Mouse (Mus musculus): ENCODE results near the gene Atp8a1. TPM values are rescaled to one million over a fixed set of nuclear protein-coding genes. Genes with fewer than 3 reads are reported as not detected.

The Atp8a1 gene
- polyA plus RNA-seq, 1 experiment from 2014 or later, result 26.9 TPM

DNA sequence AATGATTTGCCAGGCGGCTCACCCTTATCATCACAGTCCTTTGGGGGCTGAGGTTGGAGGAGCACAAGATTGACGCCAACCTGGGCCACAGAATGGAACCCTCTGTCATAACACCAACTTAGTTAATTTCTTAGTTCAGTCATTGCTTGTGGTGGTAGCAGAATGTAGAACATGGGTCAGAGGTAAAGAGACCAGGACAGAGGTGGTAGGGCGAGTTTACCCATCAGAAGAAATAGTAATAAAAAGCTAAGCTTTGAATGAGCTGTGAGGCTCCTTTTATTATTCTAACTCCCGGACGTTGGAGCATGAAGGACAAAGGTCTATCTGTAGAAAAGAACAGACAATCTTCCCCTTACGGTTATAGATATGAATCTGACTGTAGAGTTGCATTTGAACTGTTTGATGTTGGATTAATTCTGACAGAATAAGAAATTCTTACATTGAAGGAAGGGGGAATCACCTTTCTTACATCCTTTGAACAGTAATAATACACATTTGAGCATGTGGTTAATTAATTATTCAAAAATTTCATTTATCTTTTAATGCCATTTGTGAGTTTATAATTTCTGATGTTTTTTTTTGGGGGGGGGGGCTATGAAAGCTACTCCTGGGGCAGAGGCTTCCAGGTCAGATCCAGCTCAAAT is 7.9 kb upstream of the Atp8a1 start:
- Histone ChIP-seq H3K9ac (ENCODE audit: low read length) (no peak overlapping the region), H3K4me1 (ENCODE audit: control insufficient read depth, insufficient read depth, low read length) (no peaks in the 10 kb centered on the region), H3K9me3 (ENCODE audit: control insufficient read depth, low read length) (no peaks in the 10 kb centered on the region), H3K4me2 (ENCODE audit: low read depth) (no peak overlapping the region), H3K27ac (ENCODE audit: low read depth, low read length) (no peak overlapping the region), H3K36me3 (ENCODE audit: control insufficient read depth, insufficient read depth, low read length) (no peaks in the 10 kb centered on the region), H3K4me3 (ENCODE audit: low read depth, low read length) (no peak overlapping the region), H3K27me3 (ENCODE audit: control insufficient read depth, insufficient read depth, low read length) (no peaks in the 10 kb centered on the region)
- DNase-seq (ENCODE audit: low spot score), result no peak
- 84% methylated on average over 6 of the region's 6 CpGs for WGBS
- ATAC-seq (ENCODE audit: insufficient read depth, low FRiP score, low TSS enrichment), result no peak

DNA sequence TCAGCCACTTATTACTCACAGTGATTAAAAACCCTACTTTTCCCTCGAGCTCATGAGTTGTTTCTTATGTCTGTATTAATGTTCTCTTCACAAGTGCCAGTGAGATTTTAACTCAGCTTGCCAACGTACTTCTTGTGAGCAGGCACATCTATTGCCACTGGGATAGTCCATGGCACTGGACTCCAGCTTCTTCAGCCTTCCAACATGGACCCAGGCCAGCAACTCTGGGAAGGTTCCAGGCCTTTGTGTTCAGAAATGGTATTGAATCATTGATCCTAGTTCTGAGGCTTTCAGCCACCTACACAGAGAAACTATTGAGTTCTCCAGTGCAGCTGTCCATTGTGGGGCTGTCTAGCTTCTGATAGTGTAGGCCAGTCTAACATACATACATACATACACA is 5.6 kb upstream of the Atp8a1 start:
- ATAC-seq (ENCODE audit: insufficient read depth, low FRiP score, low TSS enrichment), result no peak
- 80% methylated on average over 2 of the region's 2 CpGs for WGBS
- no peaks in the 10 kb centered on the region for H3K9me3 ChIP-seq (ENCODE audit: control insufficient read depth, low read length)
- H3K36me3 ChIP-seq (ENCODE audit: control insufficient read depth, insufficient read depth, low read length), result no peaks in the 10 kb centered on the region
- no peaks in the 10 kb centered on the region for H3K4me1 ChIP-seq (ENCODE audit: control insufficient read depth, insufficient read depth, low read length)
- H3K9ac ChIP-seq (ENCODE audit: low read length), result no peak overlapping the region
- H3K27ac ChIP-seq (ENCODE audit: low read depth, low read length), result no peak overlapping the region
- no peak overlapping the region for H3K4me2 ChIP-seq (ENCODE audit: low read depth)
- no peak for DNase-seq (ENCODE audit: low spot score)
- no peaks in the 10 kb centered on the region for H3K27me3 ChIP-seq (ENCODE audit: control insufficient read depth, insufficient read depth, low read length)
- H3K4me3 ChIP-seq (ENCODE audit: low read depth, low read length), result no peak overlapping the region

GRCm38 (mm10) chr5:67849411-67849810 is 2.2 kb upstream of the Atp8a1 start:
- 78% methylated on average over 4 of the region's 4 CpGs for WGBS
- no peak for ATAC-seq (ENCODE audit: insufficient read depth, low FRiP score, low TSS enrichment)
- Histone ChIP-seq H3K9me3 (ENCODE audit: control insufficient read depth, low read length) (no peaks in the 10 kb centered on the region), H3K27ac (ENCODE audit: low read depth, low read length) (no peak overlapping the region), H3K4me1 (ENCODE audit: control insufficient read depth, insufficient read depth, low read length) (0 out of 2 replicates have a peak, but pooled peaks cover 2% of the 10 kb centered on the region), H3K4me3 (ENCODE audit: low read depth, low read length) (no peak overlapping the region), H3K9ac (ENCODE audit: low read length) (no peak overlapping the region), H3K4me2 (ENCODE audit: low read depth) (no peak overlapping the region), H3K36me3 (ENCODE audit: control insufficient read depth, insufficient read depth, low read length) (no peaks in the 10 kb centered on the region), H3K27me3 (ENCODE audit: control insufficient read depth, insufficient read depth, low read length) (no peaks in the 10 kb centered on the region)
- DNase-seq (ENCODE audit: low spot score), result no peak

GRCm38 (mm10) chr5:67848511-67849014 is 1.3 kb upstream of the Atp8a1 start:
- ATAC-seq (ENCODE audit: insufficient read depth, low FRiP score, low TSS enrichment), result no peak
- H3K4me3 ChIP-seq (ENCODE audit: low read depth, low read length), result no peak overlapping the region
- H3K9me3 ChIP-seq (ENCODE audit: control insufficient read depth, low read length), result no peaks in the 10 kb centered on the region
- no peak overlapping the region for H3K27ac ChIP-seq (ENCODE audit: low read depth, low read length)
- 0 out of 2 replicates have a peak, but pooled peaks cover 2% of the 10 kb centered on the region for H3K4me1 ChIP-seq (ENCODE audit: control insufficient read depth, insufficient read depth, low read length)
- no peaks in the 10 kb centered on the region for H3K36me3 ChIP-seq (ENCODE audit: control insufficient read depth, insufficient read depth, low read length)
- no peak for DNase-seq (ENCODE audit: low spot score)
- no peak overlapping the region; the same call in 1 of the 2 replicates for H3K9ac ChIP-seq (ENCODE audit: low read length)
- no peaks in the 10 kb centered on the region for H3K27me3 ChIP-seq (ENCODE audit: control insufficient read depth, insufficient read depth, low read length)
- 67% methylated on average over 12 of the region's 12 CpGs for WGBS
- no peak overlapping the region; the same call in 1 of the 2 replicates for H3K4me2 ChIP-seq (ENCODE audit: low read depth)

GRCm38 (mm10) chr5:67846361-67847224 is 641 bp downstream of the Atp8a1 start:
- DNase-seq (ENCODE audit: low spot score), result peak; percentile 57
- WGBS, result 1% methylated on average over 39 of the region's 39 CpGs
- Histone ChIP-seq H3K4me1 (ENCODE audit: control insufficient read depth, insufficient read depth, low read length) (peaks cover 8% of the 10 kb centered on the region; the same call in 1 of the 2 replicates), H3K4me2 (ENCODE audit: low read depth) (peak overlapping the region; percentile 57), H3K9ac (ENCODE audit: low read length) (peak overlapping the region; percentile 70), H3K9me3 (ENCODE audit: control insufficient read depth, low read length) (no peaks in the 10 kb centered on the region), H3K27ac (ENCODE audit: low read depth, low read length) (peak overlapping the region; percentile 67; the same call in 1 of the 2 replicates), H3K4me3 (ENCODE audit: low read depth, low read length) (peak overlapping the region; percentile 79), H3K27me3 (ENCODE audit: control insufficient read depth, insufficient read depth, low read length) (no peaks in the 10 kb centered on the region), H3K36me3 (ENCODE audit: control insufficient read depth, insufficient read depth, low read length) (no peaks in the 10 kb centered on the region)
- ATAC-seq (ENCODE audit: insufficient read depth, low FRiP score, low TSS enrichment), result no peak

GRCm38 (mm10) chr5:67845190-67845691 is 2.0 kb downstream of the Atp8a1 start:
- H3K27me3 ChIP-seq (ENCODE audit: control insufficient read depth, insufficient read depth, low read length), result no peaks in the 10 kb centered on the region
- H3K4me2 ChIP-seq (ENCODE audit: low read depth), result peak overlapping the region; percentile 57
- peak overlapping the region; percentile 11; the same call in 1 of the 2 replicates for H3K4me3 ChIP-seq (ENCODE audit: low read depth, low read length)
- no peaks in the 10 kb centered on the region for H3K36me3 ChIP-seq (ENCODE audit: control insufficient read depth, insufficient read depth, low read length)
- H3K9me3 ChIP-seq (ENCODE audit: control insufficient read depth, low read length), result no peaks in the 10 kb centered on the region
- peak; percentile 28 for DNase-seq (ENCODE audit: low spot score)
- no peak overlapping the region for H3K9ac ChIP-seq (ENCODE audit: low read length)
- H3K4me1 ChIP-seq (ENCODE audit: control insufficient read depth, insufficient read depth, low read length), result peaks cover 8% of the 10 kb centered on the region; the same call in 1 of the 2 replicates
- 18% methylated on average over 8 of the region's 8 CpGs for WGBS
- H3K27ac ChIP-seq (ENCODE audit: low read depth, low read length), result no peak overlapping the region
- no peak for ATAC-seq (ENCODE audit: insufficient read depth, low FRiP score, low TSS enrichment)

- 81% methylated on average over 4 of the region's 4 CpGs for WGBS
- no peaks in the 10 kb centered on the region for H3K36me3 ChIP-seq (ENCODE audit: control insufficient read depth, insufficient read depth, low read length)
- no peak overlapping the region for H3K27ac ChIP-seq (ENCODE audit: low read depth, low read length)
- no peaks in the 10 kb centered on the region for H3K9me3 ChIP-seq (ENCODE audit: control insufficient read depth, low read length)
- no peak overlapping the region for H3K4me3 ChIP-seq (ENCODE audit: low read depth, low read length)
- DNase-seq (ENCODE audit: low spot score), result no peak
- H3K4me1 ChIP-seq (ENCODE audit: control insufficient read depth, insufficient read depth, low read length), result peaks cover 8% of the 10 kb centered on the region; the same call in 1 of the 2 replicates
- H3K27me3 ChIP-seq (ENCODE audit: control insufficient read depth, insufficient read depth, low read length), result no peaks in the 10 kb centered on the region
- no peak overlapping the region for H3K4me2 ChIP-seq (ENCODE audit: low read depth)
- no peak for ATAC-seq (ENCODE audit: insufficient read depth, low FRiP score, low TSS enrichment)
- H3K9ac ChIP-seq (ENCODE audit: low read length), result no peak overlapping the region
These were observed 3.2 kb downstream of the Atp8a1 start for GRCm38 (mm10) chr5:67844070-67844469.

DNA sequence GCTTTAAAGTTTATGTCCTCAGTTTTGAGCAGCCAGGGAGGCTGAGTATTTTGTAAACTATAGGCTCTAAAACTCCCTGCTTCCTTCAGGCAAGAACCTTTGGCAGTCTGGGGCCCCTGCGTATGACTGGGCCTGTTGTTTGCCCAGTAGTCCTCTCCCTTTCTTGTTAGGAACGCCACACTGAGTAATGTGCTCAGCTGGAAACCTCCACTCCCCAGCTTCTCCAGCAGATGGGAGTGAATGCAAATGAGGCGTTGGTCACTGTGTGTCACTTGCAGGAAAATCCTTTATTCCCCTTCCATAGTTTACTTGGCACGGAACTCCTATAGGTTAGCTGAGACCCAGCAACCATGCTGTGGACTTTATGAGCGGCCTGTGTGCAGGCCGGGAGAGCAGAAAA is 4.9 kb downstream of the Atp8a1 start:
- Histone ChIP-seq H3K36me3 (ENCODE audit: control insufficient read depth, insufficient read depth, low read length) (no peaks in the 10 kb centered on the region), H3K9ac (ENCODE audit: low read length) (no peak overlapping the region), H3K4me3 (ENCODE audit: low read depth, low read length) (no peak overlapping the region), H3K4me2 (ENCODE audit: low read depth) (no peak overlapping the region; the same call in 1 of the 2 replicates), H3K9me3 (ENCODE audit: control insufficient read depth, low read length) (no peaks in the 10 kb centered on the region), H3K27me3 (ENCODE audit: control insufficient read depth, insufficient read depth, low read length) (no peaks in the 10 kb centered on the region), H3K4me1 (ENCODE audit: control insufficient read depth, insufficient read depth, low read length) (peaks cover 8% of the 10 kb centered on the region; the same call in 1 of the 2 replicates), H3K27ac (ENCODE audit: low read depth, low read length) (peak overlapping the region; percentile 67)
- ATAC-seq (ENCODE audit: insufficient read depth, low FRiP score, low TSS enrichment), result peak; percentile 60
- WGBS, result 19% methylated on average over 6 of the region's 6 CpGs
- DNase-seq (ENCODE audit: low spot score), result peak; percentile 72

Measured in neural tube, embryonic 11.5 days (tissue).